Mouse (Mus musculus): ENCODE results near the gene Rel. TPM values are rescaled to one million over a fixed set of nuclear protein-coding genes. Genes with fewer than 3 reads are reported as not detected.
"Not testable (repeated sequence)": the region's sequence is repeated elsewhere in the genome, so short reads cannot be mapped to it uniquely, and the experiment has no call there.

Rel gene
- polyA plus RNA-seq, 1 experiment from 2014 or later: 0.47 TPM

DNA sequence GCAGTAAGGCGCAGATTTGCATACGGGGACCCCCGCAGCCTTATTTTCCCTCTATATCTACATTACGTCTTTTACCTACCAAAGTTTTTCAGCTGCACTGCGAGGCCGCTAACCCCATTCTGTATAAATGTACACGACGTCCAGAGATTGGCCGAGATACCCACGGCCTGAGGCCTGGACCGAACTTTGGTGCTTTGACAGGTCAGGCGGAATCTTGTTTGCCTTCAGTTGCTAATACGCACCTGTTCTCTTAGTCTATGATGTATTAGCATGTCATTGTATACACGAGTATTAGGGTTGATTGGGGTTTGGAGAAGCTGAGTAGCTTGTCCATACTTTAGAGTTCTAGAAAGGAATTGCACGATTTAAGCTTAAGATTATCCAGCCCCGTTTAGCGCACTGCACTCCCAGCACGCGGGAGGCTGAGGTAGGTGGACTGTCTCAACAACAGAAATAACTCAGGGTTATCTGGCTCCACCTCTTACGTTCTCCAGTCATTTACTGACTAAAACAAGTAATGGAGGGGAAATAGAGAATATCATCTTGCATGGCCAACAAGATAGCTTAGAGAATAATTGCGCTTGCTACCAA, 832 bp upstream of the Rel start:
- no peak; the same call in 1 of the 2 replicates for ATAC-seq (ENCODE audit: low read depth)
- Histone ChIP-seq H3K4me2 (peak overlapping the region; percentile 73), H3K27ac (replicated peaks) (peak overlapping the region; percentile 93), H3K36me3 (no peaks in the 10 kb centered on the region), H3K9ac (peak overlapping the region; percentile 82), H3K27me3 (peaks cover 9% of the 10 kb centered on the region; the same call in 1 of the 2 replicates), H3K4me1 (replicated peaks) (peaks cover 6% of the 10 kb centered on the region), H3K4me3 (peak overlapping the region; percentile 76), H3K9me3 (no peaks in the 10 kb centered on the region)
- 7% methylated on average over 21 of the region's 21 CpGs for WGBS

DNA sequence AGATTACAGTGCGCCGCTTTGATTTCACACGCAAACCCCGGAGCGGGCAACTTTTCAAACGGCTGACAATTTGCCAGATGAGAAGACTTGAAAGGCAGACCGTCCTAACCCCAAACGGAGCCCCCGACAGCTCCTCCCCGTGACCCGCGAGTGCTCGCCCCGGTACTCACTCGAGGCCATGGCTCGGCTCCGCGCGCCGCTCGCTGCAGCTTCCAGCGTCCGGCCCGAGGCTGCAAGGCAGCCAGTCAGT, 335 bp downstream of the Rel start:
- peak overlapping the region; percentile 93 for H3K27ac ChIP-seq (replicated peaks)
- H3K9me3 ChIP-seq: no peaks in the 10 kb centered on the region
- H3K36me3 ChIP-seq: no peaks in the 10 kb centered on the region
- peak overlapping the region; percentile 76 for H3K4me3 ChIP-seq
- under 1% methylated on average over 24 of the region's 24 CpGs for WGBS
- ATAC-seq (ENCODE audit: low read depth): no peak
- H3K4me1 ChIP-seq (replicated peaks): peaks cover 6% of the 10 kb centered on the region
- H3K4me2 ChIP-seq: peak overlapping the region; percentile 73
- peaks cover 9% of the 10 kb centered on the region; the same call in 1 of the 2 replicates for H3K27me3 ChIP-seq
- peak overlapping the region; percentile 82 for H3K9ac ChIP-seq

DNA sequence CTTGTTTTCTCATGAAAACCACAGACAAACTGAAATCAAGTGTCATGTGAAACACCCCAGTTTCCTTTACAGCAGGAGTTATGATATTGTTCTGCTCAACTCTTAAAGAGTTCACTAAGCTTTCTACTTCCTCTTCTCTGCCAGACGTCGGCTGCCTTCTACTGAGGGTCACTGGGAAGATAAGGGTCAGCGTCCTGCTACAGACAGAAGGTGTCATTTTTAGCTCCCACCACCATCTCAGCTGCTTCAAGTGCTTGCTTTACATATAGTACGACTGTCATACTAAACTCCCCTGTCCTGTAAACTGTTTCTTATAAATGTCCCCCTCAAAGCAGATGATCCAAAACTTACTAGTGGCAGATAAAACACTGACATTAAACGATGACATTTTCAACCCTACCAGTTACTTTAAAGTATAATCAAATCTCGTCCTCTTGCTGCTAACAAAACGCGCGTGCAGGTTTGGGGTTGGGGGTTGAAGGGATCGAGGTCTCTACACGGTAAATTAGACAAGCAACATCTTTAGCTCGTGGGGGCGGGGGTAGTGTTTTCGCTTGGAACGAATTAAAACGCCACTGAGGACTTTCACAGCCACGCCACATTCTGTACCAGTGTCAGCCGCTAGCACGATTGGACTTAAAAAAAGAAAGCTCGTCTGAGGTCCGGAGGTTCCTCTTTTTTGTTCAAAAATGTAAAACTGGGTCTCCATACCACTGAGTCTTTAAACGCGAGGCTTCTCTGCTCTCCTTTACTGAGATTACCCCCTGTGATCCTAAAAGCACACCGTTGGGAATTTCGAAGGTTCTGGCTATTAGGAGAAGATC, 872 bp downstream of the Rel start:
- Histone ChIP-seq H3K27me3 (peaks cover 9% of the 10 kb centered on the region; the same call in 1 of the 2 replicates), H3K4me3 (peak overlapping the region; percentile 76), H3K4me1 (replicated peaks) (peaks cover 6% of the 10 kb centered on the region), H3K27ac (replicated peaks) (peak overlapping the region; percentile 93; the same call in 1 of the 2 replicates), H3K9me3 (no peaks in the 10 kb centered on the region), H3K4me2 (peak overlapping the region; percentile 73), H3K36me3 (no peaks in the 10 kb centered on the region), H3K9ac (peak overlapping the region; percentile 82)
- under 1% methylated on average over 25 of the region's 25 CpGs for WGBS
- ATAC-seq (ENCODE audit: low read depth): peak; percentile 0; the same call in 1 of the 2 replicates

DNA sequence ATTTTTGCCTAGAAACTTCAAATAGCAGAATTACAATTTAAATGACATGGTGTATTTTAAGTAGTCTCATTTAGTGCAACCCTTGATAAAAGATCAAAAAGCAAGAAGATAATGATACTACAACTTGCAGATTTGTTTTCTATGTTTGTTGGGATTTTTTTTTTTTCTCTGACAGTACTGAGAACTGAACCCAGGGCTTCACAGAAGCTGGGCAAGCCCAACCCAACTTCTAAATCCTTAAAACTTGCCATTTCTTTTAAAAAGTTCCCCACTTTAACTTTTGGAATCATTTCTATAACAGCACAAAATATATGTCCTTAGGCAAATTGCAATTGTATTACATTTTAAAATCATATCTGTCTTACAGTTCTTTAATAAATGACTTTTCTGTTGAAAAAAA, 1.7 kb downstream of the Rel start:
- Histone ChIP-seq H3K36me3 (no peaks in the 10 kb centered on the region), H3K4me3 (no peak overlapping the region), H3K4me1 (replicated peaks) (peaks cover 6% of the 10 kb centered on the region), H3K27me3 (peaks cover 9% of the 10 kb centered on the region; the same call in 1 of the 2 replicates), H3K27ac (replicated peaks) (no peak overlapping the region), H3K4me2 (no peak overlapping the region), H3K9me3 (no peaks in the 10 kb centered on the region), H3K9ac (no peak overlapping the region)
- no peak for ATAC-seq (ENCODE audit: low read depth)

DNA sequence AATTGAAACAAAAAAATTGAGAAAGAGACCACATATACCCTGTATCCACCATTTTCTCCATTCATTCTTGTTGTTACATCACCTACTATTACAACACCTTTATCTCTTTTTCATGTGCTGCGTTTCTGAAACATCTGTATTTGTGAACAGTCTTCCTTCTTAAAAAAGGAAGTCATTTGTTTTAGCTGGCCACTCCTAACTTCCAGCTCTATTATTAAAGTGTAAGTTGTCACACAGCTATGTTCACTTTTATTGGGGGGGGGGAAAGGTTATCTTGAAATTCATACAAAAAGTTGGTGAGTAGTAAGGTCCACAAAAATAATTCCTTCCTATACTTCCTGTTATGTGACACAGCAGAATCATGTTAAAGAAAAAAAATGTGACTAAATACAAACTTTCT, 2.8 kb downstream of the Rel start:
- no peak overlapping the region for H3K9ac ChIP-seq
- H3K27me3 ChIP-seq: peaks cover 6% of the 10 kb centered on the region; the same call in 1 of the 2 replicates
- no peaks in the 10 kb centered on the region for H3K9me3 ChIP-seq
- H3K4me1 ChIP-seq (replicated peaks): peaks cover 6% of the 10 kb centered on the region
- no peak overlapping the region for H3K4me3 ChIP-seq
- ATAC-seq (ENCODE audit: low read depth): no peak
- H3K36me3 ChIP-seq: no peaks in the 10 kb centered on the region
- WGBS: 80% methylated on average over 1 of the region's 1 CpGs
- H3K4me2 ChIP-seq: no peak overlapping the region
- H3K27ac ChIP-seq (replicated peaks): no peak overlapping the region

DNA sequence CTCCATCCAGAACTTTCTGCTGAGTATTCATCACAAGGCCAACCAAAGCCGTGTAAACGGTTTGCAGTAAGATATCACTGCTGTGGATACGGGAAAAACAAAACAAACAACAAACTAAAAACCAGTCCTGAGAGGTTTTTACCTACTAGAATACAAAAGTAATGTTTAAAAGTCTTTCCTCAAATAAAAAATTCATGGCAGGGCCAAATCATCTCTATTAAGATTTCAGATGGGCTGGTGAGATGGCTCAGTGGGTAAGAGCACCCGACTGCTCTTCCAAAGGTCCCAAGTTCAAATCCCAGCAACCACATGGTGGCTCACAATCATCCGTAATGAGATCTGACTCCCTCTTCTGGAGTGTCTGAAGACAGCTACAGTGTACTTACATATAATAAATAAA, 3.4 kb downstream of the Rel start:
- not testable (repeated sequence) for H3K9ac ChIP-seq; H3K36me3 ChIP-seq; H3K27ac ChIP-seq (replicated peaks); H3K27me3 ChIP-seq; H3K4me3 ChIP-seq; H3K9me3 ChIP-seq; H3K4me2 ChIP-seq; ATAC-seq (ENCODE audit: low read depth); H3K4me1 ChIP-seq (replicated peaks)
- WGBS: 88% methylated on average over 5 of the region's 5 CpGs

DNA sequence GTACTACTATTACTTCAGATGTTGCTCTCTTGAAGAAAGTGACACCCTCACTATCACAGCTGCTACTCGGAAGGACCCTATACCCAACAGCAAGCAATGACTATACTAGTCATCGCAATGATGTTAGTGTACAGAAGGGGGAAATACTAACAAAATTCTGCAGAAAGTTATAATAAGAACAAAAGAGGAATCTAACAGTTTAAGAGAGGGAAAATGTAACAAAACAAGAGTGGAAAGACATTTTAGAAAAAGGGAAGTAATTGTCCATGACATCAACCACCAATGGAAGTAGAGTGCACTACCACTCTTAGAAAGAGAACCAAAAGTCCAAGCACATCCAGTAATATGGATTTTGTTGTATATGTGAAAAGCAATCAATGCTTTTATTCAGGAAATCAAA, 8.1 kb downstream of the Rel start:
- no peaks in the 10 kb centered on the region for H3K9me3 ChIP-seq
- H3K36me3 ChIP-seq: no peaks in the 10 kb centered on the region
- no peaks in the 10 kb centered on the region for H3K4me1 ChIP-seq (replicated peaks)
- H3K27me3 ChIP-seq: no peaks in the 10 kb centered on the region
- 96% methylated on average over 2 of the region's 2 CpGs for WGBS
- H3K4me2 ChIP-seq: no peak overlapping the region
- no peak overlapping the region for H3K9ac ChIP-seq
- no peak overlapping the region for H3K4me3 ChIP-seq
- no peak overlapping the region for H3K27ac ChIP-seq (replicated peaks)
- no peak for ATAC-seq (ENCODE audit: low read depth)

DNA sequence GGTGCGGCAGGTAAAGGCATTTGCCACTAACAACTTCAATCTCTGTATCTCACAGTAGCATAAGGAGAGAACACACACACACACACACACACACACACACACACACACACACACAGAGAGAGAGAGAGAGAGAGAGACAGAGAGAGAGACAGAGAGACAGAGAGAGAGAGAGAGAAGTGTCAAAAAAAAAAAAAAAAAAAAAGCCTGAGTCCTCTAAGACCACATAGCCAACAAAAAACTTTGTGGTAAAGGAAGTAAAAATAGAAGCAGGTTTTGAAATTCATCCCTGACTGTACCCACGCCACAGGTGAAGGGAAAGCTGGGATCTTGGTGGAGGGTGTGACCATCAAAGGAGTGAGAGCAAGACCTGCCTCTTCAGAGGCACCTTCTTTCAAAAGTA, 12.6 kb downstream of the Rel start:
- H3K36me3 ChIP-seq: no peaks in the 10 kb centered on the region
- no peaks in the 10 kb centered on the region for H3K27me3 ChIP-seq
- no peaks in the 10 kb centered on the region for H3K4me1 ChIP-seq (replicated peaks)
- no peaks in the 10 kb centered on the region for H3K9me3 ChIP-seq
- H3K4me2 ChIP-seq: no peak overlapping the region
- H3K27ac ChIP-seq (replicated peaks): no peak overlapping the region
- 89% methylated on average over 2 of the region's 2 CpGs for WGBS
- ATAC-seq (ENCODE audit: low read depth): no peak
- no peak overlapping the region for H3K9ac ChIP-seq
- no peak overlapping the region for H3K4me3 ChIP-seq

DNA sequence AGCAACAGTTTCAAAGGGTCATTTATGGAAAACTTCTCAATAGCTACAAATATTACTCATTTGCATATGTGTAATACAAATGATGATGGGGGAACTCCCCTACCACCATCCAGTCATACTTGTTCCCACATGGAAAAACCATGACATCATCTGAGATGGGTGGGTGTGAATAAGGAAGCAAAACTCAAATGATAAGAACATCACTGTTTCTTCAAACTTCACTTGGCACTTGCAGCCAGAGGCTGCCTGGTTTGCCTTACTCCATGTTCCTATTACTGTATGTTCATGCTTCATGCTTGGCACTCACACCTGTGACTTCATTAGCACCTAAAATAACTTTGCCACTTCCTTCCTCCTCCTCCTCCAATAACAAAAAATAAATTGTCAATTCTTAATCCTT, 16.4 kb downstream of the Rel start:
- no peak for ATAC-seq (ENCODE audit: low read depth)
- Histone ChIP-seq H3K4me1 (replicated peaks) (no peaks in the 10 kb centered on the region), H3K9ac (no peak overlapping the region), H3K4me3 (no peak overlapping the region), H3K4me2 (no peak overlapping the region), H3K27ac (replicated peaks) (no peak overlapping the region), H3K9me3 (no peaks in the 10 kb centered on the region), H3K27me3 (no peaks in the 10 kb centered on the region), H3K36me3 (no peaks in the 10 kb centered on the region)

DNA sequence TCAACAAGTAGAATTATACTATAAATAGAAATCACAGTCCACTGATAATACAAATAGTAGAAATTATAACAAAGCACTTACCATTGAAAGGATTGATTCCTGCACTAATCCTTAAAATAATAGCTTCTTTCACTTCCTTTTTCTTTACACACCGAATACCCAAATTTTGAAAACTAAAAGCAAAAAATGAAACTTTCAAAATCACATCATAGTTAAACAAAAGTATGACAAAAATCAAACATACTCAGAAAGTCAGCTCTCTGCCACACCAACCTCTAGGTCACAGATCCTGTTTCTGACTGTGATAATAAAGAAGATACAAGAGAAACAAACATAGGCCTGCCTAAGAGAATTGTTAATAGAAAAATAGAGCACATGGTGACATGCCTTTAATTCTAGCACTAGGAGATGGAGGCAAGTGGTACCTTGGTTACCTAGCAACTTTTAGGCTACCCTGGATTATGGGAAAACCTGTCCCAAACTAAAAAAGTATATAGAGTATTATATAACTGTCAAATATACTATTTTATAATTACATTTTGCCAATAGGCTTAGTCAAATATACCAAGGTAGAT, 17.5 kb downstream of the Rel start:
- 87% methylated on average over 1 of the region's 1 CpGs for WGBS
- no peaks in the 10 kb centered on the region for H3K9me3 ChIP-seq
- H3K27ac ChIP-seq (replicated peaks): no peak overlapping the region
- H3K4me3 ChIP-seq: no peak overlapping the region
- ATAC-seq (ENCODE audit: low read depth): no peak
- no peak overlapping the region for H3K4me2 ChIP-seq
- H3K27me3 ChIP-seq: no peaks in the 10 kb centered on the region
- no peak overlapping the region for H3K9ac ChIP-seq
- H3K4me1 ChIP-seq (replicated peaks): no peaks in the 10 kb centered on the region
- H3K36me3 ChIP-seq: no peaks in the 10 kb centered on the region

DNA sequence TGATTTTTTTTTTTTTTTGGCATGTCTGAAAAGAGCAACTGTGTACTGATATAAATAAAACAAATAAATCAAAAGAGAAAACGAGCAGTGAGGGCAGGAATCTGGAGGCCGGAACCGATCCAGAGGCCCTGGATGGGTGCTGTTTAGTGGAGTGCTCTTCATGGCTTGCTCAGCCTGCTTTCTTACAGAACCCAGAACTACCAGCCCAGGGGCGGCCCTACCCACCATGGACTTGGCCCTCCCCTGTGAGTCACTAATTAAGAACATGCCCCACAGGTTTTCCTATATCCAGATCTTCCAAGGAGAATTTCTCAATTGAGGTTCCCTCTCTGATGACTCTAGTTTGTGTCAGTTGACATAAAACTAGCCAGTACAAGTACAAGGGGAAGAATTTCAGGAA, 24.7 kb downstream of the Rel start:
- WGBS: 81% methylated on average over 4 of the region's 4 CpGs
- H3K27ac ChIP-seq (replicated peaks): no peak overlapping the region
- no peaks in the 10 kb centered on the region for H3K27me3 ChIP-seq
- peaks cover 7% of the 10 kb centered on the region for H3K36me3 ChIP-seq
- ATAC-seq (ENCODE audit: low read depth): no peak
- no peak overlapping the region for H3K4me3 ChIP-seq
- no peak overlapping the region for H3K9ac ChIP-seq
- no peak overlapping the region for H3K4me2 ChIP-seq
- no peaks in the 10 kb centered on the region for H3K4me1 ChIP-seq (replicated peaks)
- H3K9me3 ChIP-seq: no peaks in the 10 kb centered on the region

DNA sequence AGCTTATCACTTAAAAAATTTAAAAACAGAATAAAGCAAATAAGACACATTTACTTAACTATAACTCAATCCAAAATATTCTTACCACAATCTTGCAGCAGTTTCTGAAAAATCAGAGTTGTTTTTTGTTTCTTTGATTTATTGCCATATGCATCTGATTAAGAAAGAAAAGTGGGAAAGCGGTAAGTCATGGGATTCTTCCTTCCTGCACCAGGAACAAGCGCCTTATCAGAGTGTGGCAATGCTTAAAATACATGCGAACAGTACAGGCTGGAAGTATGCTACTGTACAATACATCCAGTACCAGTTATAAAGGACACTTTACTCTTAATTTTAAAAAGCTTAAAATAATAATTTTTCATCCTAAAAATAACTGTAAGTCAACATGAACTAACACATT, 26.4 kb downstream of the Rel start:
- no peaks in the 10 kb centered on the region for H3K9me3 ChIP-seq
- no peak overlapping the region for H3K4me3 ChIP-seq
- no peak overlapping the region for H3K4me2 ChIP-seq
- peaks cover 7% of the 10 kb centered on the region for H3K36me3 ChIP-seq
- no peaks in the 10 kb centered on the region for H3K27me3 ChIP-seq
- WGBS: 95% methylated on average over 3 of the region's 3 CpGs
- H3K27ac ChIP-seq (replicated peaks): no peak overlapping the region
- H3K9ac ChIP-seq: no peak overlapping the region
- ATAC-seq (ENCODE audit: low read depth): no peak
- H3K4me1 ChIP-seq (replicated peaks): no peaks in the 10 kb centered on the region
